Mouse (Mus musculus): ENCODE results near the gene Reps1. TPM values are rescaled to one million over a fixed set of nuclear protein-coding genes. Genes with fewer than 3 reads are reported as not detected.

The Reps1 gene
- total RNA-seq, 2 experiments from 2014 or later, result 22.8 to 25.3 TPM

DNA sequence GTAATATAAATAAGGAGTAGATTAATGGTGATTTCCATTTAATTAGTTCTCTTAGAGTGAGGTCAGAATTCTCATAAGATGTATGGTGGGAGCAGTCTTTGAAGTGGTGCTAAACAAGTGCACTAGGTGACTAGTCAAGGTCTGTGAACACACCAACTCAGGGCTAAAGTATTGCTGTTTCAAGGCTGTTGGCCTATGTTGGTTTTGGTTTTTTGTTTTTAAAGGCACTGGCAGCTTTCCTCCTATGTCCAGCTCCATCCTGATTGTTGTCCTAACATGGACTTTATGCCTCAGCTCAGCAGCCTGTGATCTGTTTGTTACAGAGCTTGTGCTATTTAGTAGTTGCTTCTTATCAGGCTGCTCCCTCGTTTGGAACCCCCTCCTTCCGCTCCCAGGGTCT lies 13.2 kb downstream of the Reps1 start:
- H3K27ac ChIP-seq, result no peak overlapping the region
- intact Hi-C loops (cut with DNase I), result no loop called here
- no peak for DNase-seq
- no peak overlapping the region for H3K4me3 ChIP-seq
- TF ChIP-seq CTCF (IDR thresholded peaks at IDR 0.05), result no peak

DNA sequence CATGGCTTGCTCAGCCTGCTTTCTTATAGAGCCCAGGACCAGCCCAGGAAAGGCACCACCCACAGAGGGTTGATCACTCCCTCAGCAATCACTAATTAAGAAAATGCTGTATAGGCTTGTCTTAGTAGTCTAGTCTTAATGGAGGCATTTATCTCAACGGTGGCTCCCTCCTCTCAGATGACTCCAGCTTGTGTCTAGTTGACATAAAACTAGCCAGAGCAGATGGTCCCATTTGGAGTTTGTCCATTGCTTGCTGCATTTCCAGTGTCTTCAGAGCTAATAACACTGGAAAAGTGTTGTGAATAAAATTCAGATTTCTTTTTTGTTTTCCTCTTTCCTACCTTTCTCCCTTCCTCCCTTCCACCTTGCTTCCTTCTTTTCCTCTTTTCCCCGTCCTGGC lies 13.9 kb downstream of the Reps1 start:
- intact Hi-C loops (cut with DNase I), result no loop called here
- Histone ChIP-seq H3K27ac (no peak overlapping the region), H3K4me3 (no peak overlapping the region)
- TF ChIP-seq CTCF (IDR thresholded peaks at IDR 0.05), result no peak
- DNase-seq, result no peak

DNA sequence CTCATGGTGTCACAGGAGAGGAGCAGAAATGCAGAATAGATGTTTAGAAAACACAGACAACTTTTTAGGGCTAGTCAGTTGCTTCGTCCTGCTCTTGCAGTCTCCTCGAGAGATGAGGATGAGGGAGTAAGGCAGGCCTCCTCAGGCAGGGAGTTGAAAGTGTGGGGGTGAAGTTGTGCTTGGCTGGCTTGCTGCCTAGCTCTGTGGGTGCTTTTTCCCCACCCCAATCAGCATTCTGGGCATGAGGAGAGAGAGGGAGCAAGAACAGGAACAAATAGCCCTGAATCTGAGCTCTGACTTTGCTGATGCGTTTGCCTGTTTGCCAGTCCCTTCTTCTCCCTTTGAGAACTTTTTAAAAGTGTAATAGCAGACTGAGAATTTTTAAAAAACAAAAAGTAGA lies 14.5 kb downstream of the Reps1 start:
- DNase-seq, result no peak
- peak overlapping the region; percentile 21 for H3K27ac ChIP-seq

DNA sequence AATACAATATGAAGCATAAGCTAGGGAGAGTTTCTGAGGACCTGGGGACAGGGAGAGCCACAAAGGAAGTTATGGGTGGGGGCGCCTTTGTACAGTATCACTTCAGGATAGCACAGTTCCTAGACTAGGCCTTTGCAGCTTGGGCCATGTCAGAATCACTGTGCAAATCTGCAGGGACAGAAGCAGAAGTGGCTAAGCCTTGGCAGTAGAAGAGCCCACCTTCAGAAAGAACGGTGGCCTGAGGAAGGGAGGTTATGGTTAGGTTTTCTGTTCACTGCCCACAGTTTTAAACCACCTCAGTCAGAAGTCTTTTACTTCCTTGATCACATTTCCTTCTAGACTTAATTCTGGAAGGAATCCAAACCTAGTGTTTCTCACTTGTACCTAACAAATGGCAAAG lies 15.0 kb downstream of the Reps1 start:
- no peak for DNase-seq
- Histone ChIP-seq H3K27ac (0 out of 2 replicates have a peak overlapping the region, but pooled peaks have one; percentile 21), H3K4me3 (no peak overlapping the region)
- TF ChIP-seq CTCF (IDR thresholded peaks at IDR 0.05), result no peak
- intact Hi-C loops (cut with DNase I), result no loop called here

More for the DNA sequence above, 14.5 kb downstream of the Reps1 start:
- intact Hi-C loops (cut with DNase I), result no loop called here
- no peak overlapping the region for H3K4me3 ChIP-seq
- TF ChIP-seq CTCF (IDR thresholded peaks at IDR 0.05), result no peak

DNA sequence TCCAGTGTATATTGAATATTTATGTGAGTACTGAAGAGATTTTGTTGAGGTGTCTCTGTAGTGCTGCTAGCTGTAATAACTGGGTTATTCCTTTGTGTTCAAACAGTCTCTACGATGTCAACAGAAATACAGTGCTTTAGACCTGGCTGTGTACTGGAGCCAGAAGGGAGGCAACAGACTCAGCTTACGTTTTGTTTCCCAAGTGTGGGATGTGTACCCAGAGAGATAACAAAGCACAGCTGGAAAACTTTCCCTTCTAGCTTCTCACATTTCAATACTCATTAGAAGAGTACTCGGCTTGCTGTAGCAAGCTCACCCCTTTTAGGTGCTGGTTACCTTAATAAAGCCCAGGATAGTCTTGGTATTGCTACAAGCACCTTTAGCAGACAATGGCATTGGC lies 17.2 kb downstream of the Reps1 start:
- intact Hi-C loops (cut with DNase I), result no loop called here
- no peak for TF ChIP-seq CTCF (IDR thresholded peaks at IDR 0.05)
- Histone ChIP-seq H3K4me3 (no peak overlapping the region), H3K27ac (no peak overlapping the region)
- no peak for DNase-seq

DNA sequence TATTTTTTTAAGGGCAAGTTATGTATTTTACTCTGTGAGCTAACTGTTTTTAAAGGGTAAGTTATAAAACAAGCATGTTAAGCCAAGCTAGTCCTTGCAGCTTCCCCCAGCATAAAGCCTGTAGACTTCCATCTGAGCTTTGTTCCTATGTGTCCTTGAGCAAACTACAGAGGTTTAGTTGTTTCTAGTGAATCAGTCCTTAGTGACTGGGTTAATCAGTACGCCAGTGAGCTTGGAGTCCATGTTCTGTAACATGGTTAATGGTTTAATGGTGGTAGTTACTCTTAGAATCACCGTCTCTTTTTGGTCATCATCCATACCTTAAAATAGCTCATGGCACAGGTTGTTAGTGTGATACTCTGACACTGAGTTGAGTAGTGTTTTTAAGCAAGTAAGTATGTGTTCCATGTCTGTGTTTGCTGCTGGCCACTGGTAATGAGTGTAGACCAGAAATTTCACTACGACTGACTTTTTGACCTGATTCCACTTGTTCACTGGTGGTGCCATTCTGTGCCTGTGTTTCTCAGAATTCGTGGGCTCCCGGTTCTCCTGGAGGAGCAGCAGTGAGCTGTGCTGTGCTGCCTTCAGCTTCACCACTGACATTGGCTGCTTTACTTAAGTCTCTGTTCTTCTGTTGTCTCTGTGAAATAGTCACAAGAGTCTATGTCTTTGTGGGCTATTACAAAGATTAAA lies 18.9 kb downstream of the Reps1 start:
- TF ChIP-seq CTCF (IDR thresholded peaks at IDR 0.05), result no peak
- Histone ChIP-seq H3K4me3 (no peak overlapping the region), H3K27ac (no peak overlapping the region)
- intact Hi-C loops (cut with DNase I), result no loop called here
- DNase-seq, result no peak

DNA sequence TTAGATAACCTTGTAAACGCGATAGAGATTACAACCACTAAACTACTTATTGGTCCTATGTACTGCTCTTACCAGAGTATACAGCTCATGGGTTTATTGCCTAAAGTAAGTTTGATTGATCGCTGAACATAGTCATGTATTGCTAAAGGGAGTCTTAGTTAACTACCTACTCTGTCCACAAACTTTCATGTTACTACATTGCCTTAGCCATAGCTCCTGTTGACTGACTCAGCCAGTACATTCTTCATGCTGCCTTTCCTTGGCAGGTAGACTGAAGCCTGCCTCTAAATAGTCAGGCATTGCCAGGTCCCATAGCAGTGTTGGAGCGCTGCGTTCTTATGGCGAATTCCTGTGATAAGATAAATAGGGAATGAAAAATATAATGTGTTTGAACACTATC lies 20.2 kb downstream of the Reps1 start:
- no peak overlapping the region for H3K4me3 ChIP-seq

DNA sequence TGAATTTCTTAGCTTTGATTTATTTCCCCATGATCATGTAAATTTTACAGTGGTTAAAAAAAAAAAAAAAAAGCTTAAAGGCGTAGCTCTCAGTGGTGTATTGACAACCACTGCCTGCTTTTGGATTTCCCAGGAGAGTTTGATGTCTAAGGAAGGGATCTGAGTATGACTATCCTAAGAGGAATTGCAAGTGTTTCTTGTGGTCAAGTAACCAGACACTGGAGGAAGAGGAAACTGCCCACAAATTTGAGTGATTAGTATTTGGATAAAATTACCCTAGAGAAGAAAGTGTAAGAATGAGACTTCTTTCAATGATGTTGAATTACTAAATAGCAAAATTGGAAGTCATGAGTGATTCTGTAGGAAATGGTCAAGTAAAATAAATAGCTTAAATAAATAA lies 25.9 kb downstream of the Reps1 start:
- no peak overlapping the region for H3K4me3 ChIP-seq
- TF ChIP-seq CTCF (IDR thresholded peaks at IDR 0.05), result no peak
- H3K27ac ChIP-seq, result no peak overlapping the region
- intact Hi-C loops (cut with DNase I), result no loop called here
- DNase-seq, result no peak

More for the DNA sequence above, 20.2 kb downstream of the Reps1 start:
- DNase-seq, result no peak
- intact Hi-C loops (cut with DNase I), result no loop called here
- TF ChIP-seq CTCF (IDR thresholded peaks at IDR 0.05), result no peak
- no peak overlapping the region for H3K27ac ChIP-seq

DNA sequence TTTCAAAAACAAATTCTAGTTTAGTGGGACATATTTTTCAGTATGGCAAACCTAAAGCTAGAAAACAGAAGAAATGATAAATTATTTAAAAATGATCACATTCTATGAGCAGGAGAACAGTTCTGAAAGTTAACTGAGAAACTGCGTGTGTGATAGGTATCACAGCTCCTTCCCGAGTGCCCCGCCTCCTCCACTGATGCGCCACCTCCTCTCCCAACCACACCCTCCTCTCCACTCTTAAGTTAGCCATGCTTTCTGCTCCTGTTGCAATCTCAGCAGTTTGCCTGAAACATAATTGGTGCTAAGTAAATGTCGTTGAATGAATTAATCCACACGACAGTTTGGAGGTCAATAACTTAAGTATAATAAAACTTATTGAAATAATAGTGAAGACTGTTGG lies 27.1 kb downstream of the Reps1 start:
- no peak for DNase-seq
- H3K27ac ChIP-seq, result no peak overlapping the region
- intact Hi-C loops (cut with DNase I), result no loop called here
- H3K4me3 ChIP-seq, result no peak overlapping the region
- TF ChIP-seq CTCF (IDR thresholded peaks at IDR 0.05), result no peak

DNA sequence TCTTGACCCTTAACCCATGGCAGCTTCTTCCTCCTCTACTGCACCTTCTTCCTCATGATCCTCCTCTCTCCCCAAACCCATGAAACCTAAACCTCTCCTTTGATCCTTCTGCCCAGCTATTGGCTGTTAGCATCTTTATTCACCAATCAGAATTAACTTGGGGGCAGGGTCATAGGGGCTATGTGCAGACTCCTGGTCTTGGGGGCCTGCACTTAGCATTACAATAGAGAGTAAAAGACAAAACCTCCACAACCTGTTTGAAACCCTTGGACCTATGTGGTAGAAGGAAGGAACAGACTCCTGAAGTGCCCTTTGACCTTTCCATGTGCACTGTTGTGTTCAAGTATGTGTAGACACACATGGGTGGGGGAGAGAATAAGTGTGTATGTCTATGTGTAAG lies 35.0 kb downstream of the Reps1 start:
- TF ChIP-seq CTCF (IDR thresholded peaks at IDR 0.05), result no peak
- intact Hi-C loops (cut with DNase I), result no loop called here
- no peak for DNase-seq
- Histone ChIP-seq H3K4me3 (no peak overlapping the region), H3K27ac (no peak overlapping the region)

DNA sequence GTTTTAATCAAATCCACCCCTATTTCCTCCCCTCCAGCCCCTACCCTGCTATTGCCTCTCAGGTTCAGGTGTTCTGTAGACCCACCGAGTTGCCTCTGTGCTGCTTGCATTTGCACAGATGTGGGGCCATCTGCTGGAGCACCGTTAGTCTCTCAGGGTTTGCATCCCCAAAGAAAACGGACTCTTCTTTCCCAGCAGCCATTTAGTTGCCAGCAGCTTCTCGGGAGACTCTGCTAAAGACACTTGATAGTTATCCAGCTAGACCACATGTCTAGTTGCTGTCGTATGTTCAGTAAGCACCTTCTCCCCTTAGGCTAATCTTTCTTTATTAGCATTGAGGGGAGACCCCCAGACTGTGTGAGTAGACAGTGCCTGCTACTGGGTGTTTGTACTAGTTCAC lies 46.5 kb downstream of the Reps1 start:
- H3K27ac ChIP-seq, result no peak overlapping the region
- DNase-seq, result peak; percentile 26
- peak; percentile 45 for TF ChIP-seq CTCF (IDR thresholded peaks at IDR 0.05)
- H3K4me3 ChIP-seq, result no peak overlapping the region
- intact Hi-C loops (cut with DNase I), result loop anchor here (1.0 to 10.0 kb wide), 2 partner anchors 47 to 93 kb away; partner anchors contain the start of gene Reps1

DNA sequence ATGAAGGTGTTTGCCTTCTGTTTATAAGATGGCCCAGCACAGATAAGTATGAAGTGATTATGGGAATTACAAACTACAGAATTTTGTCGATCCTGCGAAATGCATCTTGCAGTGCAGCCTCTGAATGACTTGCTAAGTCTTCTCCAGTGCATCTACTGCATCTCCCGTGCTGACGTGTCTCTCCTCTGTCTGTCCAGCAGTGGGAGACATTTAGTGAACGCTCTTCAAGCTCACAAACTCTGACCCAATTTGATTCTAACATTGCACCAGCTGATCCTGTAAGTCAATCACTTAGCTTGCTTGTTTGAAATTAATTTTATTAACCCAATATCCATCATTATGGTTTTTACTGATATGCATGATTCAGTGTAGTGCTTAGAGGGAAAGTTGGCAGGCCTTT lies 51.8 kb downstream of the Reps1 start:
- peak; percentile 46; the same call in 1 of the 2 replicates for TF ChIP-seq CTCF (IDR thresholded peaks at IDR 0.05)
- Histone ChIP-seq H3K27ac (no peak overlapping the region), H3K4me3 (no peak overlapping the region)
- intact Hi-C loops (cut with DNase I), result loop anchor here (10.0 kb wide), 1 partner anchor 87 kb away; no protein-coding TSS in a partner anchor
- DNase-seq, result no peak

DNA sequence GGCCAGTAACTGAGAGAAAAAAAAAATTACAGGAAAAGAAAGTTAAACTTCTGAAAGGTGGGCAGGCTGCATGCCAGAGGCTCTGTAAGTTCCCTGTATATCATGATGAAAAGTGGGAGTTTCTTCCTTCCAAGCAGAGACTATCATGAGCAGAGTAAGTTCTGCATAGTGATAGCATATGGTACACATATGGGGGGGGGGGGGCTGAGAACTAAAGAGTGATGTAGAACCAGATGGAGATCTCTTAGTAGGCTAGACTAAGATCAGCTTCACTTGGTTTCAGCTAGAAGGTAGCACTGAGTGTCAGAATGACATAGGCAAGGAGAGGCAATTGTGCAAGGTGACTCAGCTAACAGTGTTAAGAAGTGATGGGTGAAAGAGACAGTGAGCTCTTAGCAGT lies 55.3 kb downstream of the Reps1 start:
- intact Hi-C loops (cut with DNase I), result no loop called here
- H3K4me3 ChIP-seq, result no peak overlapping the region
- TF ChIP-seq CTCF (IDR thresholded peaks at IDR 0.05), result no peak
- no peak for DNase-seq
- no peak overlapping the region for H3K27ac ChIP-seq

DNA sequence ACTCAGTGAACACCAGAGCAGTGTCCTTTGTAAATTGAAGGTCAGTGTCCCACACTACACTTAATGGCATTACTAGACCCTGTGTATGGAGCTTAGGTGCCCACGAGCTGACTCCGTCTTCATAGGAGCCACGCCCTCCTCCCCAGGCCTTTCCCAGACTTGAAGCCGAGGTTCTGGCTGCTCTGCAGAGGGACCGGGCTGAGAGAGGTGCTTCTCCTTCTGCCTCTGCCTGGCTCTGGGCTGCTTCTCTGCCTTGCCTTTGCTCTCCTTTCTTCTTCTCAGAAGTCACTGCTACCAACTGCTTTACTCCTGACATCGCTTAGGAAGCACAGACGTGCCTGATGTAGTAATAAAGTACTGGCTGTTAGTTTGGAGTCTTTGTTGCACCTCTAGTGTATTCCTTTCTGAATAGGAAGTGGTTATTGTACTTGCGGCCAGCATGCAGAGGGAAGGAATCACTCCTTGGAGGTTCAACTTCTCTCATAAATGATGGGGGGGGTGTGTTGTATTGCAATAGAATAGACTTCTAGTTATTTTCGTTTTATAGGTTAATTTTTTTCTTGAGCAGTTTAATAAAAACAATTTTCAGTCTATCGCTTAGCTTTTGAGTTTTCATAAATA lies 57.9 kb downstream of the Reps1 start:
- H3K27ac ChIP-seq, result no peak overlapping the region
- H3K4me3 ChIP-seq, result no peak overlapping the region
- intact Hi-C loops (cut with DNase I), result no loop called here
- TF ChIP-seq CTCF (IDR thresholded peaks at IDR 0.05), result no peak
- DNase-seq, result no peak

All from gastrocnemius, adult 2 months (tissue).